Mouse (Mus musculus) thymus, postnatal 14 days (tissue): ENCODE data around the gene Acot10.
"Not testable (repeated sequence)": the region's sequence is repeated elsewhere in the genome, so short reads cannot be mapped to it uniquely, and the experiment has no call there.

Experiments used
- DNase-seq: peaks from one replicate; pipeline ENCODE4 v3.0.0; 2021

Acot10 gene

GRCm38 (mm10) chr15:20666650-20667049, at the start of gene Acot10:
TSS of gene Acot10 (minus strand) at chr15:20666750.
- DNase-seq = no peak

- DNase-seq = no peak
These were observed 45.3 kb upstream of the Acot10 start for GRCm38 (mm10) chr15:20711859-20712258.

GRCm38 (mm10) chr15:20696229-20696628, 29.7 kb upstream of the Acot10 start:
- no peak for DNase-seq

DNA sequence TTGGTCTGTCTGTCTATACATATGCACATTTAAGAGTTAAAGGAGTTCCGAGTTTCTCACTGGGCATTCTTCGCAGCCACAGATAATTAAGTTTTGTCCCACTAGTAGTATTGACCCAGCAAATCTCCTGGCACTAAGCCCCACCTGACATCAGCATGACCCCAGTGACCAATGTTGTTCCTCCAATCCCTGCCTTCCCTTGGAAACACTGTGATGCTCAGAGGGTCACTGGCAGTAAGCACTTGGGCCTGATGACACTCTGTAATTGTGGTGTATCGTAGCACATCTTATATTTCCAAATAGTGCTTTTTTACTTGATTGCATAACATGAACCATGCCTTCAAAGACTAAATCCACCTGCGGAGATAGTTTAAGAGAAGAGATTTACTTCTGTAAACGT, 17.6 kb upstream of the Acot10 start:
- DNase-seq = no peak

GRCm38 (mm10) chr15:20682719-20683118, 16.2 kb upstream of the Acot10 start:
- no peak for DNase-seq

DNA sequence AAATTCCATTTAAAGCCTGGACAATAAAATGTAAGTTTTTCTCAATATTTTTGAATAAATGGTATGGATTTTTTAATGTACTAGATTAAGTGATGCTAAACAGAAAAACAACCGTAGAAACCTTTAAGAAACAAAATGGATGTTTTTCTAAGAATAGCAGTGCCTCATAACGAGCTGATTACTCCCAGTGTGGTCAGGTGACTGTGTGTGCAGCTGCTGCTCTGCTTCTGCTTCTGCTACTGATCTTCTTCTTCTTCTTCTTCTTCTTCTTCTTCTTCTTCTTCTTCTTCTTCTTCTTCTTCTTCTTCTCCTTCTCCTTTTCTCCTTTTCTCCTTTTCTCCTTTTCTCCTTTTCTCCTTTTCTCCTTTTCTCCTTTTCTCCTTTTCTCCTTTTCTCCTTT, 3.0 kb upstream of the Acot10 start:
- not testable (repeated sequence) for DNase-seq

GRCm38 (mm10) chr15:20667989-20668388, 1.4 kb upstream of the Acot10 start:
- DNase-seq = no peak

DNA sequence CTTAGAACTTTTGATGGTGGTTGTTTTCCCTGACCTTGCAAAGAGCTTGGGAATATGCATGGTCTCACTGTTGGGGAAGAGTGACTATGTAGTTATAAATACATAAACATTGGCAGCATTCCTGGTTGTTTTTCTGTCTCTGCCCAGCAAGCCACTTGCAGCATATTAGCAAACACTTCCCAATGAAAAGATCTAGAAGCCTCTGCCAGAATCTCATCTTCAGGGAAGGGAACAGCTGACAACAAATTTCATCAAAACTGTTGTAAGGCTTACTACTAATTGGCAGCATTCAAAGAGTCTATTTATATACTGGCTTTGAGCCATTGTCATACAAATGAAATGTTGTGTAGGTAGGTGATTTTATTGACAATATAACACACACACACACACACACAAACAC, 800 bp upstream of the Acot10 start:
- no peak for DNase-seq

DNA sequence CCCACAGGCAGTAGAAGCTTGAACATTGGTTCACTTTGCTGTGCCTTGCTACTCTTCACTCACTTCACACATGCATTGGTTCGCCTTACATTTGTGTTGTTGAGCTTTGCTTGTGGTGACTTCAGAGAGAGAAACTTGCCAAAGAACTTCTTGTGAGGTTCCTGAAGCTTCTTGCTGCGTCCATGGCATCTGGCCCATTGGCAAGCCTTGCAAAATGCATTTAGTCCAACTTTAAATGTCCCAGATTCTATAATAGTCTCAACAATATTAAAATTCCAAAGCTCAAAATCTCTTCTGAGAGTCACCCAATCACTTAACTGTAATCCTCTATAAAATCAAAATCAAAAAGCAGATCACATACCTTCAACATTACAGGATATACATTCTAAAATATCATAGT, 6.3 kb downstream of the Acot10 start:
- DNase-seq = no peak

DNA sequence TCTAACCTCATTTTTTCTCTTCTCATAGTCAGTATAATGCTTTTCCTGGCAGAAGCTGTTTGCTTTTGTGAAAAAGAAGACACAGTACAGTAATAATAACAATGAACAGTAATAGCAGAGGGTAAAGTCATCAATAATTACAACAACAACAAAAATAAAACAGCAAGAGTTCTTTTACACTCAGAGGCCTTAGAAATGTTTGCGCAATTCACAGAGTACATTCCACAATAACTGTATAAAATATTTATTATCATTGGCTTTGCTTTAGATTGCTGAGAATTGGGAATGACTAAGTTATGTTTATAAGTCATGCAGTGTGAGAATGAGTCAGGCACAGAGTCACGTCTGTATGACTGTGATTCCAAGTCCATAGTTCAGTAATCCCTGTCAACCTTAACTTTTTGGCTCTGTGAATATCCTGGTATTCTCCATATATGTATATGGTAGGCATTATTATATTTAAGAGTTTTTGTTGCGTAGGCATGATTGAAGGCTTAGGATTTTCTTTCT, 23.6 kb downstream of the Acot10 start:
- DNase-seq = no peak

DNA sequence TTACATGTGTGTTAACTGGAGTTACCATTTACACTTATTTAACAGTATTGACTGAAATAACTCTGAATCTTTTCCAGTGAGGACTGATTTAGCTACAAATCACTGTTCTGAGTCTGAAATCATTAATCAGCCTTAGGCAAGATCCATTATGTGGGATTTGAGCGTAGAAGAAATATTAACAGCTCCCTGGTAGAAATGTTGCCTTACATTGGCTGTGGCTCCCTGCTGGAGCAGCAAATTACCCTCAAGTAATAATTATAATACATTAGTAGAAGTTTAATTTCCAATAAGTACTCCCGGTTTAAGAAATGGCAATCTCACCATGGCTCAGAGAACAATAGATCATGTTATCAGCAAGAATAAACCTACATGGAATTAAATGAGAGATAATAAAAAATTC, 27.4 kb downstream of the Acot10 start:
- no peak for DNase-seq

- no peak for DNase-seq
These were observed 32.0 kb downstream of the Acot10 start for GRCm38 (mm10) chr15:20634593-20634992.
